Mouse (Mus musculus) ovary, adult 2 months (tissue): Measurements from ENCODE around the gene Timm17a. TPM values are rescaled to one million over a fixed set of nuclear protein-coding genes. Genes with fewer than 3 reads are reported as not detected.

Source experiments
- polyA plus RNA-seq: library from polyadenylated mRNA; depleted of rRNA; stranded (reverse); fragments of >200 nt; gene quantifications from 2 replicates; pipeline ENCODE4 v1.2.3, GENCODE M21; 2012; rRNA removed

Timm17a gene
- 38.9 and 47.8 TPM in 2 replicates for polyA plus RNA-seq

GRCm38 (mm10) chr1:135313284-135314031, at the start of gene Timm17a:
Gene Timm17a, minus strand, starts transcription at chr1:135313778.

GRCm38 (mm10) chr1:135324571-135324970, 11.0 kb upstream of the Timm17a start, which contains the start of gene Lmod1:
Gene Lmod1, plus strand, starts transcription at chr1:135324807.

DNA sequence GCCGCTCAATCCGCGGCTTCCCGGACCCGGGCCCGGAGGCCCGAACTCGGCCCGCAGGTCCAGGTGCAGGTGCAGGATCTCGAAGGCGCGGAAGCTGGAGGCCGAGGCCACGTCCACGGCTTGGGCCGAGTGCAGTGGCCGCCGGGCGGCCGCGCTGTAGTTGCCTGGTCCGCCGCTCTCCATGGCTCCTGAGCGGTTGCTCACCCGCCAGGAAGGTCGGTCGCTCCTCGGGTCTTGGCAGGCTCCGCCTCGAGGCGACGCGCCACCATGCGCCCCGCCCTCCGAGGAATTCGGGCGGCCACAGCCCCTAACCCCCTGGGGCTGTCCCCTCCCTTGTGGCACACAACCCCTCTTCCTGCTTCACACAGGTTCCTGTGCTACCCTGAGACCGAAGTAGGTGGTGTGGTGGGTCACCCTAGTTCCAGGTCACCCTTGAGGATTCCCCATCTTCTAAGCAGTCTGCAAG, 29.7 kb downstream of the Timm17a start, which contains the start of gene Rnpep:
Gene Rnpep (minus strand): TSS at position 259 of the 466 bp plus-strand sequence.

GRCm38 (mm10) chr1:135258380-135259127, 55.0 kb downstream of the Timm17a start, which contains the start of gene Elf3:
Gene Elf3, minus strand, starts transcription at chr1:135258568.

Other genes with a start within 250 kb of the Timm17a start
- 16.8 and 43.1 TPM in 2 replicates for gene Lgr6, start 208.5 kb downstream of the Timm17a start, polyA plus RNA-seq
- gene Ptpn7, start 181.1 kb downstream of the Timm17a start, polyA plus RNA-seq: 2.6 and 3.0 TPM in 2 replicates
- 61.2 and 73.1 TPM in 2 replicates for gene Arl8a, start 167.0 kb downstream of the Timm17a start, polyA plus RNA-seq
- gene Gpr37l1, start 146.1 kb downstream of the Timm17a start, polyA plus RNA-seq: 0.51 and 0.75 TPM in 2 replicates
- 30.0 and 44.9 TPM in 2 replicates for gene Elf3, start 55.2 kb downstream of the Timm17a start, polyA plus RNA-seq
- gene Rnpep, start 29.7 kb downstream of the Timm17a start, polyA plus RNA-seq: 37.2 and 60.2 TPM in 2 replicates
- gene Lmod1, start 11.0 kb upstream of the Timm17a start, polyA plus RNA-seq: 28.7 and 41.9 TPM in 2 replicates
- 44.5 and 51.2 TPM in 2 replicates for gene Shisa4, start 61.5 kb upstream of the Timm17a start, polyA plus RNA-seq
- 176 and 195 TPM in 2 replicates for gene Ipo9, start 116.7 kb upstream of the Timm17a start, polyA plus RNA-seq